In the genomic region with DNA sequence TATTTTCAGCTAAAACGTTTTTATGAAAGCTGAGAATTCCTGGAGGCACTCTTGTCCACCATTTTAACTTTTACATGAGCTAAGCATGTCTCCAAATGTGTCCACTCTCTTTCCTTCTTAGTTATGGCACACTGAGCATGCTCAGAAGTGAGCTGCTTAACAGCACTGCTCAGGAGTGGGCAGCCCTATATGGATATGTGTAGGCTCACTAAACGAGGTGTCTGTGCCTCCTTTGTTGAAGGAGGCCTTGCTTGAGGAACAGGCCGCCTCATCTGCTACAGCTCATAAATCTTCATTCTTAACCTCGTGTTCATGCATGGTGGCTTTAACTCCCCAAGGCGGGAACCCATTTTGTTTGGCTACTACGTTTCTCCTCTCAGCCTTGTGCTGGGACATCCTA, we compare ENCODE assay signal across 20 mouse cellular contexts.
DNase-seq lines count a peak whose midpoint lies in the region; ATAC-seq and TF ChIP-seq lines count a peak whose summit lies in the region.
"Had no signal": no experiment of that assay in that cellular context is flagged by ENCODE, and none has a peak within 500 bp of the region (broad histone marks: within the 10 kb centered on the region; RNA-seq: fewer than 3 reads in every experiment).

No protein-coding gene starts in this region.

- no peak for TF ChIP-seq POLR2A in kidney, adult 2 months (IDR thresholded peaks at IDR 0.05; ENCODE audit: low read depth, low read length)

- no peak overlapping the region for H3K9ac ChIP-seq in forebrain, embryonic 14.5 days (ENCODE audit: low read length)
- no peak overlapping the region for H3K9ac ChIP-seq in forebrain, embryonic 16.5 days (replicated peaks; ENCODE audit: low read depth, low read length)
- H3K9ac ChIP-seq in kidney, embryonic 15.5 days = no peak overlapping the region
- no peak overlapping the region for H3K9ac ChIP-seq in neural tube, embryonic 14.5 days (replicated peaks; ENCODE audit: low read depth, low read length)
- H3K9ac ChIP-seq: liver, embryonic 12.5 days; lung, embryonic 14.5 days; neural tube, embryonic 12.5 days had no signal

- H3K9me3 ChIP-seq in forebrain, embryonic 14.5 days (replicated peaks; ENCODE audit: control insufficient read depth, low read length) = no peaks in the 10 kb centered on the region
- H3K9me3 ChIP-seq in forebrain, embryonic 16.5 days (ENCODE audit: control insufficient read depth, low read length) = no peaks in the 10 kb centered on the region
- no peaks in the 10 kb centered on the region for H3K9me3 ChIP-seq in kidney, embryonic 15.5 days (replicated peaks)
- H3K9me3 ChIP-seq in limb, embryonic 10.5 days (replicated peaks) = no peaks in the 10 kb centered on the region
- H3K9me3 ChIP-seq in neural tube, embryonic 14.5 days (ENCODE audit: control insufficient read depth, low read length) = no peaks in the 10 kb centered on the region
- H3K9me3 ChIP-seq: liver, embryonic 12.5 days; neural tube, embryonic 12.5 days had no signal

- no peaks in the 10 kb centered on the region for H3K27me3 ChIP-seq in forebrain, embryonic 14.5 days (replicated peaks; ENCODE audit: control insufficient read depth, insufficient read depth, low read length)
- H3K27me3 ChIP-seq in forebrain, embryonic 16.5 days (replicated peaks; ENCODE audit: control insufficient read depth, insufficient read depth, low read length) = no peaks in the 10 kb centered on the region
- no peaks in the 10 kb centered on the region for H3K27me3 ChIP-seq in kidney, embryonic 15.5 days
- H3K27me3 ChIP-seq in kidney, adult 2 months (replicated peaks; ENCODE audit: control insufficient read depth, insufficient read depth, low read length) = no peaks in the 10 kb centered on the region
- H3K27me3 ChIP-seq in limb, embryonic 10.5 days (ENCODE audit: low read depth, poor library complexity, severe bottlenecking) = no peaks in the 10 kb centered on the region
- H3K27me3 ChIP-seq in neural tube, embryonic 14.5 days (ENCODE audit: control insufficient read depth, insufficient read depth, low read length) = peaks cover 2% of the 10 kb centered on the region; the same call in 1 of the 2 replicates
- H3K27me3 ChIP-seq: CH12.LX; liver, embryonic 12.5 days had no signal

- no peak for TF ChIP-seq CTCF in kidney, adult 2 months (conservative IDR thresholded peaks at IDR 0.05; ENCODE audit: insufficient read depth, insufficient read length, low read depth, low read length)

- peaks cover 16% of the 10 kb centered on the region for H3K4me1 ChIP-seq in forebrain, embryonic 14.5 days (ENCODE audit: control insufficient read depth, insufficient read depth, low read length)
- peaks cover 30% of the 10 kb centered on the region for H3K4me1 ChIP-seq in forebrain, embryonic 16.5 days (replicated peaks; ENCODE audit: control insufficient read depth, insufficient read depth, low read length)
- H3K4me1 ChIP-seq in kidney, embryonic 15.5 days = peaks cover 35% of the 10 kb centered on the region
- H3K4me1 ChIP-seq in kidney, adult 2 months (ENCODE audit: control insufficient read depth, insufficient read depth, low read length) = 0 out of 2 replicates have a peak, but pooled peaks cover 3% of the 10 kb centered on the region
- peaks cover 93% of the 10 kb centered on the region for H3K4me1 ChIP-seq in limb, embryonic 10.5 days
- peaks cover 24% of the 10 kb centered on the region; the same call in 1 of the 2 replicates for H3K4me1 ChIP-seq in neural tube, embryonic 14.5 days (ENCODE audit: control insufficient read depth, insufficient read depth, low read length)

- 44% methylated on average over 6 of the region's 6 CpGs for WGBS in forebrain, embryonic 14.5 days
- WGBS in forebrain, embryonic 16.5 days = 46% methylated on average over 6 of the region's 6 CpGs
- WGBS in kidney, embryonic 15.5 days = 11% methylated on average over 6 of the region's 6 CpGs
- WGBS in kidney, adult 2 months = 39% methylated on average over 6 of the region's 6 CpGs
- 32% methylated on average over 6 of the region's 6 CpGs for WGBS in limb, embryonic 10.5 days
- 20% methylated on average over 6 of the region's 6 CpGs for WGBS in neural tube, embryonic 14.5 days

- no peaks in the 10 kb centered on the region for H3K36me3 ChIP-seq in forebrain, embryonic 14.5 days (ENCODE audit: control insufficient read depth, insufficient read depth, low read length)
- H3K36me3 ChIP-seq in forebrain, embryonic 16.5 days (ENCODE audit: control insufficient read depth, insufficient read depth) = no peaks in the 10 kb centered on the region
- no peaks in the 10 kb centered on the region for H3K36me3 ChIP-seq in kidney, embryonic 15.5 days
- no peaks in the 10 kb centered on the region for H3K36me3 ChIP-seq in kidney, adult 2 months (ENCODE audit: control insufficient read depth, insufficient read depth, low read length)
- H3K36me3 ChIP-seq in limb, embryonic 10.5 days = no peaks in the 10 kb centered on the region
- H3K36me3 ChIP-seq in neural tube, embryonic 14.5 days (ENCODE audit: control insufficient read depth, insufficient read depth, low read length) = no peaks in the 10 kb centered on the region
- H3K36me3 ChIP-seq: liver, embryonic 12.5 days; neural tube, embryonic 12.5 days had no signal

- no peak for DNase-seq in forebrain, embryonic 14.5 days (ENCODE audit: low spot score)
- DNase-seq in kidney, adult 2 months = no peak
- no peak for DNase-seq in limb, embryonic 10.5 days (ENCODE audit: low spot score)
- DNase-seq in cerebellum, postnatal 10 days = no peak
- DNase-seq: adrenal gland, postnatal 14 days; cerebellum, adult 11-12 months; cerebellum, postnatal 25 days; gastrocnemius, postnatal 10 days; heart, adult 18-20 months; heart, postnatal 36 days; lung, embryonic 14.5 days; lung, postnatal 36 days; thymus, postnatal 25 days had no signal

- no peak overlapping the region for H3K4me3 ChIP-seq in forebrain, embryonic 14.5 days (ENCODE audit: low read depth, low read length)
- H3K4me3 ChIP-seq in forebrain, embryonic 16.5 days (replicated peaks; ENCODE audit: low read length) = no peak overlapping the region
- H3K4me3 ChIP-seq in kidney, embryonic 15.5 days (replicated peaks) = no peak overlapping the region
- no peak overlapping the region for H3K4me3 ChIP-seq in kidney, adult 2 months (ENCODE audit: insufficient read depth, low read depth, low read length)
- no peak overlapping the region for H3K4me3 ChIP-seq in limb, embryonic 10.5 days
- H3K4me3 ChIP-seq in neural tube, embryonic 14.5 days (ENCODE audit: low read depth, low read length) = no peak overlapping the region
- H3K4me3 ChIP-seq: layer of hippocampus, adult 2 months; liver, embryonic 12.5 days; neural tube, embryonic 12.5 days had no signal

- H3K4me2 ChIP-seq in forebrain, embryonic 14.5 days (ENCODE audit: low read length) = no peak overlapping the region
- no peak overlapping the region for H3K4me2 ChIP-seq in forebrain, embryonic 16.5 days (ENCODE audit: low read length)
- no peak overlapping the region for H3K4me2 ChIP-seq in kidney, embryonic 15.5 days
- no peak overlapping the region for H3K4me2 ChIP-seq in neural tube, embryonic 14.5 days (ENCODE audit: low read depth, low read length)
- H3K4me2 ChIP-seq: liver, embryonic 12.5 days; lung, embryonic 14.5 days; neural tube, embryonic 12.5 days had no signal

- no peak for ATAC-seq in forebrain, embryonic 14.5 days
- ATAC-seq in forebrain, embryonic 16.5 days = no peak
- 0 out of 2 replicates have a peak, but pooled peaks have one; percentile 63 for ATAC-seq in kidney, embryonic 15.5 days (replicated peaks; ENCODE audit: low FRiP score)
- ATAC-seq in neural tube, embryonic 14.5 days (ENCODE audit: low read depth) = peak; percentile 32; the same call in 1 of the 2 replicates
- ATAC-seq: liver, embryonic 12.5 days had no signal

- H3K27ac ChIP-seq in forebrain, embryonic 14.5 days (ENCODE audit: low read depth, low read length) = peak overlapping the region; percentile 63; the same call in 1 of the 2 replicates
- no peak overlapping the region for H3K27ac ChIP-seq in forebrain, embryonic 16.5 days (ENCODE audit: low read length)
- H3K27ac ChIP-seq in kidney, embryonic 15.5 days = peak overlapping the region; percentile 50
- H3K27ac ChIP-seq in kidney, adult 2 months (ENCODE audit: insufficient read depth, low read depth, low read length) = no peak overlapping the region
- peak overlapping the region; percentile 86 for H3K27ac ChIP-seq in limb, embryonic 10.5 days
- no peak overlapping the region for H3K27ac ChIP-seq in neural tube, embryonic 14.5 days (ENCODE audit: low read depth, low read length)
- H3K27ac ChIP-seq: liver, embryonic 12.5 days; neural tube, embryonic 12.5 days had no signal

Comparison
In these comparisons a context has a peak if more than half of its experiments do, and no peak if none do; other contexts are left out.
1. H3K27ac ChIP-seq: peak in forebrain, embryonic 14.5 days (single experiment), kidney, embryonic 15.5 days (single experiment) and limb, embryonic 10.5 days (single experiment); none in forebrain, embryonic 16.5 days (single experiment), kidney, adult 2 months (single experiment) and neural tube, embryonic 14.5 days (single experiment).
2. ATAC-seq: peak in kidney, embryonic 15.5 days (single experiment) and neural tube, embryonic 14.5 days (single experiment); none in forebrain, embryonic 14.5 days (single experiment) and forebrain, embryonic 16.5 days (single experiment).